23 mouse cellular contexts compared by ENCODE assay signal in genomic region chr14:12303106-12303505, GRCm38 (mm10). TPM values are rescaled to one million over a fixed set of nuclear protein-coding genes. Genes with fewer than 3 reads are reported as not detected.
DNase-seq lines count a peak whose midpoint lies in the region; ATAC-seq and TF ChIP-seq lines count a peak whose summit lies in the region.
"Had no signal": no experiment of that assay in that cellular context is flagged by ENCODE, and none has a peak within 500 bp of the region (broad histone marks: within the 10 kb centered on the region; RNA-seq: fewer than 3 reads in every experiment).

No protein-coding gene starts in this region.

- H3K9ac ChIP-seq in forebrain, embryonic 14.5 days (ENCODE audit: low read length) = no peak overlapping the region
- H3K9ac ChIP-seq: embryonic facial prominence, embryonic 12.5 days; forebrain, embryonic 13.5 days; heart, embryonic 13.5 days; hindbrain, embryonic 15.5 days had no signal

- no peak for ATAC-seq in forebrain, embryonic 14.5 days
- peak; percentile 77 for ATAC-seq in Patski
- ATAC-seq: CD4-positive, CD25-positive, alpha-beta regulatory T cell, adult 4 months; forebrain, embryonic 13.5 days had no signal

- DNase-seq in forebrain, embryonic 14.5 days (ENCODE audit: low spot score) = peak; percentile 21
- DNase-seq in forebrain, embryonic 10.5 days (ENCODE audit: extremely low spot score, low spot score) = no peak
- DNase-seq in kidney, adult 11 months = peak; percentile 6
- DNase-seq in kidney, postnatal 4 days = no peak
- DNase-seq in kidney, postnatal 36 days = peak; percentile 7 to 33
- no peak for DNase-seq in kidney, postnatal 14 days
- peak; percentile 68 for DNase-seq in Patski (ENCODE audit: low read depth, low spot score)
- DNase-seq: adrenal gland, postnatal 10 days; B cell, adult 2 months; cerebellum, adult 11-12 months; cerebellum, adult 9-10 months; cerebellum, postnatal 25 days; gastrocnemius, postnatal 14 days; heart, postnatal 36 days had no signal

- H3K36me3 ChIP-seq in forebrain, embryonic 14.5 days (ENCODE audit: control insufficient read depth, insufficient read depth, low read length) = no peaks in the 10 kb centered on the region
- H3K36me3 ChIP-seq in forebrain, embryonic 10.5 days (replicated peaks) = peaks cover 5% of the 10 kb centered on the region; the same call in 1 of the 2 replicates
- H3K36me3 ChIP-seq: embryonic facial prominence, embryonic 12.5 days; hindbrain, embryonic 15.5 days had no signal

- no peaks in the 10 kb centered on the region for H3K9me3 ChIP-seq in forebrain, embryonic 14.5 days (replicated peaks; ENCODE audit: control insufficient read depth, low read length)
- H3K9me3 ChIP-seq in forebrain, embryonic 10.5 days = no peaks in the 10 kb centered on the region
- H3K9me3 ChIP-seq: embryonic facial prominence, embryonic 12.5 days; forebrain, embryonic 13.5 days; G1E; heart, embryonic 13.5 days; hindbrain, embryonic 15.5 days had no signal

- H3K27ac ChIP-seq in forebrain, embryonic 14.5 days (ENCODE audit: low read depth, low read length) = no peak overlapping the region
- no peak overlapping the region for H3K27ac ChIP-seq in forebrain, embryonic 10.5 days
- H3K27ac ChIP-seq: embryonic facial prominence, embryonic 12.5 days; forebrain, embryonic 13.5 days; heart, embryonic 13.5 days; hindbrain, embryonic 15.5 days had no signal

- no peak overlapping the region for H3K4me2 ChIP-seq in forebrain, embryonic 14.5 days (ENCODE audit: low read length)
- H3K4me2 ChIP-seq: embryonic facial prominence, embryonic 12.5 days; forebrain, embryonic 13.5 days; heart, embryonic 13.5 days; hindbrain, embryonic 15.5 days had no signal

- no peak for TF ChIP-seq CTCF in Patski (IDR thresholded peaks at IDR 0.05)

- WGBS in forebrain, embryonic 14.5 days = 46% methylated on average over 2 of the region's 2 CpGs
- 74% methylated on average over 2 of the region's 2 CpGs for WGBS in forebrain, embryonic 10.5 days

- in situ Hi-C loops in Patski (cut with MboI; ENCODE audit: low pct_unique_long_range_greater_than_20kb) = no loop called here

- 0 out of 2 replicates have a peak, but pooled peaks cover 2% of the 10 kb centered on the region for H3K4me1 ChIP-seq in forebrain, embryonic 14.5 days (ENCODE audit: control insufficient read depth, insufficient read depth, low read length)
- H3K4me1 ChIP-seq in forebrain, embryonic 10.5 days = peaks cover 44% of the 10 kb centered on the region
- H3K4me1 ChIP-seq: embryonic facial prominence, embryonic 12.5 days; hindbrain, embryonic 15.5 days had no signal

- no peak overlapping the region for H3K4me3 ChIP-seq in forebrain, embryonic 14.5 days (ENCODE audit: low read depth, low read length)
- H3K4me3 ChIP-seq in forebrain, embryonic 10.5 days = no peak overlapping the region
- H3K4me3 ChIP-seq: embryonic facial prominence, embryonic 12.5 days; forebrain, embryonic 13.5 days; heart, embryonic 13.5 days; hindbrain, embryonic 15.5 days had no signal

- no peaks in the 10 kb centered on the region for H3K27me3 ChIP-seq in forebrain, embryonic 14.5 days (replicated peaks; ENCODE audit: control insufficient read depth, insufficient read depth, low read length)
- H3K27me3 ChIP-seq in forebrain, embryonic 10.5 days (ENCODE audit: poor library complexity, severe bottlenecking) = no peaks in the 10 kb centered on the region
- peaks cover 11% of the 10 kb centered on the region for H3K27me3 ChIP-seq in Patski
- H3K27me3 ChIP-seq: embryonic facial prominence, embryonic 12.5 days; forebrain, embryonic 13.5 days; heart, embryonic 13.5 days; hindbrain, embryonic 15.5 days had no signal

- POLR2A ChIA-PET in Patski (lab: Charles Lee) = interaction anchor here (1.1 kb wide), 1 partner anchor 53 kb away, joined by 5 read pairs; no protein-coding TSS in a partner anchor

- CTCF ChIA-PET in Patski (lab: Charles Lee) = interaction anchor here (1.3 to 1.4 kb wide), 2 partner anchors 19 to 89 kb away, joined by 3 read pairs; no protein-coding TSS in a partner anchor

RNA-seq across cellular contexts. Expression of gene 3830406C13Rik, which starts 19.1 kb away (rescaled TPM):
- polyA plus RNA-seq in forebrain, embryonic 14.5 days (2014; fragmentation: Nextera tagmentation; extraction: Ambion mirVana) = 44.0 and 44.7 TPM in 2 replicates
- polyA plus RNA-seq in forebrain, embryonic 10.5 days (2016; fragmentation: Nextera tagmentation; extraction: Ambion mirVana) = 24.4 and 26.3 TPM in 2 replicates
- 37.8 TPM for polyA plus RNA-seq in Patski (2021)

RNA-seq across cellular contexts. Expression of gene Gm49355, which starts 19.3 kb away (rescaled TPM):
- 0.15 and 0.18 TPM in 2 replicates for polyA plus RNA-seq in forebrain, embryonic 14.5 days (2014; fragmentation: Nextera tagmentation; extraction: Ambion mirVana)
- 0.10 and 0.11 TPM in 2 replicates for polyA plus RNA-seq in forebrain, embryonic 10.5 days (2016; fragmentation: Nextera tagmentation; extraction: Ambion mirVana)
- polyA plus RNA-seq in Patski (2021) = 0.10 TPM
- polyA plus RNA-seq: G1E had no signal

RNA-seq across cellular contexts. Expression of gene Fezf2, which starts 44.9 kb away (rescaled TPM):
- polyA plus RNA-seq in forebrain, embryonic 14.5 days (2014; fragmentation: Nextera tagmentation; extraction: Ambion mirVana) = 69.6 and 81.3 TPM in 2 replicates
- polyA plus RNA-seq in forebrain, embryonic 10.5 days (2016; fragmentation: Nextera tagmentation; extraction: Ambion mirVana) = 31.3 and 35.2 TPM in 2 replicates
- polyA plus RNA-seq in Patski (2021) = not detected
- polyA plus RNA-seq: CD4-positive, CD25-positive, alpha-beta regulatory T cell, adult 4 months; G1E; gonadal fat pad, adult 2 months; heart, postnatal 0 days; hindbrain, embryonic 11.5 days had no signal

Comparison
In these comparisons a context has a peak if more than half of its experiments do, and no peak if none do; other contexts are left out.
1. DNase-seq: peak in forebrain, embryonic 14.5 days (single experiment), kidney, adult 11 months (single experiment), kidney, postnatal 36 days (2 of 2) and Patski (single experiment); none in forebrain, embryonic 10.5 days (single experiment), kidney, postnatal 4 days (0 of 2) and kidney, postnatal 14 days (single experiment).
2. RNA of gene Fezf2, which starts 44.9 kb away (polyA plus RNA-seq): 69.6 to 81.3 TPM in forebrain, embryonic 14.5 days and 31.3 to 35.2 TPM in forebrain, embryonic 10.5 days; not detected in Patski (single experiment); every median in the first group is over 10 times any median in the second.